ENCODE assay signal across 12 mouse cellular contexts in the genomic region with DNA sequence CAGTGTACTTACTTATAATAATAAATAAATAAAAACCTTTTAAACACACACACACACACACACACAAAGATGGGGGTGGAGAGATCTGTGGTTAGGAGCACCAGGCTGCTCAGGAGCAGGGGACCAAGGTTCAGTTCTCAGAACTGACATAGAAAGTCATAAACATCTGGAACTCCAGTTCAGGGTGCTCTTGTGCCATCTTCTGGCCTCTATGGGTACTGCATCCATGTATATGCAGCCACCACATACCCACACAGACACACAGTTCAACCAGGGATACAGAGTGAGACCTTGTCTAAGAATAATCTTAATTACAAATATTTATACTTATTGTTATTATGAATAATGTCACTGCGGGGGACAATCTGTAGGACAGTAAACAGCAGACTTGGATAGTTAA. TPM values are rescaled to one million over a fixed set of nuclear protein-coding genes. Genes with fewer than 3 reads are reported as not detected.
A peak's percentile ranks its signal among the peaks of the same experiment; 100 is the strongest.
DNase-seq lines count a peak whose midpoint lies in the region; ATAC-seq and TF ChIP-seq lines count a peak whose summit lies in the region.
"Had no signal": no experiment of that assay in that cellular context is flagged by ENCODE, and none has a peak within 500 bp of the region (broad histone marks: within the 10 kb centered on the region; RNA-seq: fewer than 3 reads in every experiment).

No protein-coding gene starts in this region.

- H3K4me1 ChIP-seq in kidney, postnatal 0 days (replicated peaks; ENCODE audit: insufficient read depth, low read length), result no peaks in the 10 kb centered on the region
- H3K4me1 ChIP-seq in CH12.LX (ENCODE audit: control insufficient read depth in 1 of 2, insufficient read depth in 2 of 2) (no peaks in the 10 kb centered on the region), G1E (ENCODE audit: insufficient read depth, low read depth, low read length) (no peaks in the 10 kb centered on the region)
- no peaks in the 10 kb centered on the region for H3K4me1 ChIP-seq in forebrain, embryonic 12.5 days
- H3K4me1 ChIP-seq: embryonic facial prominence, embryonic 15.5 days had no signal

- no peak overlapping the region for H3K4me3 ChIP-seq in kidney, postnatal 0 days (replicated peaks; ENCODE audit: low read depth, low read length)
- no peak overlapping the region for H3K4me3 ChIP-seq in CH12.LX (replicated peaks in 1 of 3; ENCODE audit: low read depth in 2 of 3, low read length in 2 of 3, poor library complexity in 1 of 3)
- H3K4me3 ChIP-seq in G1E (ENCODE audit: low read depth, low read length), result no peak overlapping the region
- no peak overlapping the region for H3K4me3 ChIP-seq in forebrain, embryonic 12.5 days (replicated peaks)
- H3K4me3 ChIP-seq: embryonic facial prominence, embryonic 15.5 days had no signal

- no peaks in the 10 kb centered on the region for H3K9me3 ChIP-seq in kidney, postnatal 0 days (replicated peaks; ENCODE audit: low read length)
- H3K9me3 ChIP-seq in CH12.LX (replicated peaks; ENCODE audit: low read length), result peaks cover 18% of the 10 kb centered on the region
- peaks cover 16% of the 10 kb centered on the region for H3K9me3 ChIP-seq in G1E (replicated peaks)
- H3K9me3 ChIP-seq in forebrain, embryonic 12.5 days, result no peaks in the 10 kb centered on the region
- H3K9me3 ChIP-seq: embryonic facial prominence, embryonic 15.5 days had no signal

- no peak overlapping the region for H3K27ac ChIP-seq in kidney, postnatal 0 days
- no peak overlapping the region for H3K27ac ChIP-seq in CH12.LX (ENCODE audit: insufficient read depth, low read depth)
- H3K27ac ChIP-seq in forebrain, embryonic 12.5 days, result no peak overlapping the region
- H3K27ac ChIP-seq: embryonic facial prominence, embryonic 15.5 days had no signal

- no peak for TF ChIP-seq EP300 in CH12.LX (IDR thresholded peaks at IDR 0.05; ENCODE audit: low read length)

- H3K79me2 ChIP-seq in CH12.LX (replicated peaks; ENCODE audit: control insufficient read depth, extremely low read depth, insufficient read depth, poor library complexity, severe bottlenecking), result no peaks in the 10 kb centered on the region

- no peak overlapping the region for H3K9ac ChIP-seq in kidney, postnatal 0 days (ENCODE audit: low read depth, low read length)
- no peak overlapping the region for H3K9ac ChIP-seq in CH12.LX (ENCODE audit: insufficient read depth, low read depth)
- H3K9ac ChIP-seq in forebrain, embryonic 12.5 days, result no peak overlapping the region
- H3K9ac ChIP-seq: embryonic facial prominence, embryonic 15.5 days had no signal

- ATAC-seq in kidney, postnatal 0 days (replicated peaks; ENCODE audit: low FRiP score, low read depth), result no peak
- ATAC-seq in G1E (ENCODE audit: extremely low read depth, insufficient number of reproducible peaks, low FRiP score, poor library complexity, severe bottlenecking), result no peak
- no peak for ATAC-seq in forebrain, embryonic 12.5 days (ENCODE audit: low FRiP score)

- H3K36me3 ChIP-seq in kidney, postnatal 0 days (ENCODE audit: insufficient read depth, low read length), result no peaks in the 10 kb centered on the region
- no peaks in the 10 kb centered on the region for H3K36me3 ChIP-seq in CH12.LX (replicated peaks in 1 of 2; ENCODE audit: control insufficient read depth in 1 of 2, insufficient read depth in 1 of 2, low read length in 1 of 2)
- H3K36me3 ChIP-seq in G1E (replicated peaks), result no peaks in the 10 kb centered on the region
- H3K36me3 ChIP-seq in forebrain, embryonic 12.5 days (replicated peaks), result no peaks in the 10 kb centered on the region
- H3K36me3 ChIP-seq: embryonic facial prominence, embryonic 15.5 days had no signal

- no peak for TF ChIP-seq POLR2A in CH12.LX (IDR thresholded peaks at IDR 0.05; ENCODE audit: low read depth, low read length)

- dilution Hi-C loops in CH12.LX (cut with MboI; ENCODE audit: extremely low pct_ligation_motif_present, extremely low pct_unique_long_range_greater_than_20kb, low sequenced_read_pairs), result no loop called here

- 88% methylated on average over 1 of the region's 1 CpGs for WGBS in kidney, postnatal 0 days
- 89% methylated on average over 1 of the region's 1 CpGs for WGBS in forebrain, embryonic 12.5 days

- in situ Hi-C loops in CH12.LX (cut with MboI; ENCODE audit: low pct_ligation_motif_present, low pct_unique_long_range_greater_than_20kb, low sequenced_read_pairs), result no loop called here

- peak; percentile 43 for TF ChIP-seq CTCF in kidney, postnatal 0 days (IDR thresholded peaks at IDR 0.05; ENCODE audit: low read depth)
- TF ChIP-seq CTCF in CH12.LX (conservative IDR thresholded peaks at IDR 0.05 in 1 of 2, IDR thresholded peaks at IDR 0.05 in 1 of 2; ENCODE audit: low read depth in 2 of 2, low read length in 2 of 2) (peak; percentile 24 to 62; a peak in 2 of 4 replicates), G1E (IDR thresholded peaks at IDR 0.05; ENCODE audit: low read depth, low read length) (peak; percentile 44; the same call in 1 of the 2 replicates)

- H3K4me2 ChIP-seq in kidney, postnatal 0 days (ENCODE audit: low read length), result no peak overlapping the region
- H3K4me2 ChIP-seq in CH12.LX (ENCODE audit: insufficient read depth, low read depth, poor library complexity, severe bottlenecking), result no peak overlapping the region
- no peak overlapping the region for H3K4me2 ChIP-seq in forebrain, embryonic 12.5 days
- H3K4me2 ChIP-seq: embryonic facial prominence, embryonic 15.5 days had no signal

- TF ChIP-seq RAD21 in CH12.LX (IDR thresholded peaks at IDR 0.05; ENCODE audit: low read depth, low read length), result peak; percentile 34

- no peak for DNase-seq in kidney, postnatal 0 days (ENCODE audit: low spot score)
- no peak for DNase-seq in kidney, adult 8-10 months
- DNase-seq in CH12.LX (ENCODE audit: extremely low read depth) (peak; percentile 24), G1E (ENCODE audit: low spot score) (no peak)
- peak; percentile 38 for DNase-seq in induced T-regulatory cell, adult 2 months (ENCODE audit: low read depth)
- DNase-seq in spleen, postnatal 36 days (ENCODE audit: low spot score in 2 of 2), result no peak
- DNase-seq: cerebellum, postnatal 10 days; kidney, postnatal 10 days had no signal

- H3K27me3 ChIP-seq in kidney, postnatal 0 days (ENCODE audit: insufficient read depth, low read length), result no peaks in the 10 kb centered on the region
- H3K27me3 ChIP-seq in CH12.LX (replicated peaks) (peaks cover 25% of the 10 kb centered on the region), G1E (ENCODE audit: insufficient read depth, low read length) (peaks cover 2% of the 10 kb centered on the region; the same call in 1 of the 2 replicates)
- peaks cover 3% of the 10 kb centered on the region; the same call in 1 of the 2 replicates for H3K27me3 ChIP-seq in forebrain, embryonic 12.5 days
- H3K27me3 ChIP-seq: embryonic facial prominence, embryonic 15.5 days had no signal

TF ChIP-seq in CH12.LX, 34 proteins besides CTCF, POLR2A, EP300 and RAD21:
- TF ChIP-seq SMC3 (IDR thresholded peaks at IDR 0.05; ENCODE audit: low read depth, low read length) (peak; percentile 45), HCFC1 (IDR thresholded peaks at IDR 0.05; ENCODE audit: low read depth, low read length) (no peak)
TF ChIP-seq in CH12.LX: peak in this region for 1.

RNA-seq across cellular contexts. Expression of a gene that starts 26.9 kb away (rescaled TPM):
- 0.22 and 0.28 TPM in 2 replicates for polyA plus RNA-seq in kidney, postnatal 0 days (2015; fragmentation: Nextera tagmentation; extraction: Ambion mirVana)
- total RNA-seq in CH12.LX (2012; rRNA removed) (not detected in 2 replicates), CH12.LX (2014; rRNA removed) (not detected in 2 replicates), G1E (2014; fragmentation: Nextera tagmentation) (not detected in 2 replicates), G1E (2017) (0.06 TPM in 1 of 2 replicates, not detected in the other)
- polyA plus RNA-seq in CH12.LX (2012; ENCODE audit: insufficient read length, low read depth) (not detected in 2 replicates), G1E (2012) (not detected in 2 replicates)
- polyA plus RNA-seq in forebrain, embryonic 12.5 days (2016; fragmentation: Nextera tagmentation; extraction: Ambion mirVana), result 4.6 and 5.1 TPM in 2 replicates
- total RNA-seq: hematopoietic stem cell, adult 5-6 weeks; liver, adult 2 months had no signal
- polyA plus RNA-seq: liver, adult 2 months had no signal

Comparison
In these comparisons a context has a peak if more than half of its experiments do, and no peak if none do; other contexts are left out.
1. DNase-seq: peak in CH12.LX (single experiment) and induced T-regulatory cell, adult 2 months (single experiment); none in kidney, postnatal 0 days (single experiment), kidney, adult 8-10 months (0 of 2), G1E (single experiment) and spleen, postnatal 36 days (0 of 2).
2. Peak in every context shown above with its lines, with median percentiles within 50 percentile points of each other: CTCF ChIP-seq.